Mouse (Mus musculus) forelimb bud, embryonic 11.5 days (tissue): Measurements from ENCODE around the gene Dab1.
A peak's percentile ranks its signal among the peaks of the same experiment; 100 is the strongest.

Source experiments
- DNase-seq: peaks from one replicate; pipeline ENCODE4 v3.0.0-alpha.2; 2012; ENCODE audit warnings: low read depth, low spot score

Gene Dab1

GRCm38 (mm10) chr4:104369091-104369490 lies 749.9 kb downstream of the Dab1 start:
- no peak for DNase-seq

GRCm38 (mm10) chr4:104371136-104371535 lies 752.0 kb downstream of the Dab1 start:
- DNase-seq = no peak

GRCm38 (mm10) chr4:104374191-104374590 lies 755.0 kb downstream of the Dab1 start:
- no peak for DNase-seq

- peak; percentile 33 for DNase-seq
Observed at GRCm38 (mm10) chr4:104384704-104385103, 765.5 kb downstream of the Dab1 start.

GRCm38 (mm10) chr4:104385272-104385671 lies 766.1 kb downstream of the Dab1 start:
- peak; percentile 29 for DNase-seq

GRCm38 (mm10) chr4:104395515-104395914 lies 776.4 kb downstream of the Dab1 start:
- DNase-seq = no peak

GRCm38 (mm10) chr4:104396095-104396494 lies 776.9 kb downstream of the Dab1 start:
- DNase-seq = no peak

GRCm38 (mm10) chr4:104399106-104399730 lies 780.1 kb downstream of the Dab1 start:
- no peak for DNase-seq

GRCm38 (mm10) chr4:104404099-104404498 lies 784.9 kb downstream of the Dab1 start:
- DNase-seq = no peak

GRCm38 (mm10) chr4:104410922-104411321 lies 791.8 kb downstream of the Dab1 start:
- no peak for DNase-seq

GRCm38 (mm10) chr4:104415482-104415881 lies 796.3 kb downstream of the Dab1 start:
- peak; percentile 16 for DNase-seq

- DNase-seq = no peak
Observed at GRCm38 (mm10) chr4:104418354-104418753, 799.2 kb downstream of the Dab1 start.

GRCm38 (mm10) chr4:104420983-104421680 lies 802.0 kb downstream of the Dab1 start:
- no peak for DNase-seq

GRCm38 (mm10) chr4:104429127-104429526 lies 810.0 kb downstream of the Dab1 start:
- DNase-seq = no peak

GRCm38 (mm10) chr4:104431231-104431855 lies 812.2 kb downstream of the Dab1 start:
- no peak for DNase-seq

- DNase-seq = no peak
Observed at GRCm38 (mm10) chr4:104432150-104432549, 813.0 kb downstream of the Dab1 start.

- DNase-seq = no peak
Observed at GRCm38 (mm10) chr4:104435736-104436135, 816.6 kb downstream of the Dab1 start.

GRCm38 (mm10) chr4:104436411-104436810 lies 817.3 kb downstream of the Dab1 start:
- DNase-seq = no peak

- DNase-seq = no peak
Observed at GRCm38 (mm10) chr4:104438730-104439129, 819.6 kb downstream of the Dab1 start.

- no peak for DNase-seq
Observed at GRCm38 (mm10) chr4:104439641-104440040, 820.5 kb downstream of the Dab1 start.

GRCm38 (mm10) chr4:104442925-104443747 lies 824.0 kb downstream of the Dab1 start:
- no peak for DNase-seq

- DNase-seq = no peak
Observed at GRCm38 (mm10) chr4:104443775-104444174, 824.6 kb downstream of the Dab1 start.
